Mouse (Mus musculus): ENCODE results near the gene Fam107b. TPM values are rescaled to one million over a fixed set of nuclear protein-coding genes. Genes with fewer than 3 reads are reported as not detected.

Gene Fam107b
- polyA plus RNA-seq, 1 experiment from 2014 or later: 38.7 TPM

- ATAC-seq (ENCODE audit: low FRiP score) (no peak), DNase-seq (ENCODE audit: low spot score) (no peak)
- no peaks in the 10 kb centered on the region for H3K36me3 ChIP-seq (replicated peaks; ENCODE audit: control insufficient read depth, insufficient read depth)
- no peaks in the 10 kb centered on the region for H3K27me3 ChIP-seq (ENCODE audit: control insufficient read depth, insufficient read depth, low read length)
- no peak overlapping the region for H3K4me3 ChIP-seq (replicated peaks; ENCODE audit: low read length)
- H3K27ac ChIP-seq: no peak overlapping the region
- H3K9me3 ChIP-seq (ENCODE audit: control insufficient read depth, low read length): no peaks in the 10 kb centered on the region
- H3K4me2 ChIP-seq (replicated peaks): no peak overlapping the region
- no peak overlapping the region for H3K9ac ChIP-seq
- H3K4me1 ChIP-seq (replicated peaks; ENCODE audit: control insufficient read depth, insufficient read depth, low read length): peaks cover 37% of the 10 kb centered on the region
- WGBS: 69% methylated on average over 12 of the region's 12 CpGs
These were observed 168.4 kb downstream of the Fam107b start for GRCm38 (mm10) chr2:3738734-3739133.

- 73% methylated on average over 7 of the region's 7 CpGs for WGBS
- no peaks in the 10 kb centered on the region for H3K9me3 ChIP-seq (ENCODE audit: control insufficient read depth, low read length)
- DNase-seq (ENCODE audit: low spot score) (peak; percentile 43), ATAC-seq (ENCODE audit: low FRiP score) (peak; percentile 46; the same call in 1 of the 2 replicates)
- H3K4me2 ChIP-seq (replicated peaks): no peak overlapping the region
- H3K27ac ChIP-seq: peak overlapping the region; percentile 53
- no peak overlapping the region for H3K4me3 ChIP-seq (replicated peaks; ENCODE audit: low read length)
- no peaks in the 10 kb centered on the region for H3K36me3 ChIP-seq (replicated peaks; ENCODE audit: control insufficient read depth, insufficient read depth)
- H3K27me3 ChIP-seq (ENCODE audit: control insufficient read depth, insufficient read depth, low read length): no peaks in the 10 kb centered on the region
- no peak overlapping the region for H3K9ac ChIP-seq
- peaks cover 37% of the 10 kb centered on the region for H3K4me1 ChIP-seq (replicated peaks; ENCODE audit: control insufficient read depth, insufficient read depth, low read length)
These were observed 169.2 kb downstream of the Fam107b start for GRCm38 (mm10) chr2:3739351-3739961.

DNA sequence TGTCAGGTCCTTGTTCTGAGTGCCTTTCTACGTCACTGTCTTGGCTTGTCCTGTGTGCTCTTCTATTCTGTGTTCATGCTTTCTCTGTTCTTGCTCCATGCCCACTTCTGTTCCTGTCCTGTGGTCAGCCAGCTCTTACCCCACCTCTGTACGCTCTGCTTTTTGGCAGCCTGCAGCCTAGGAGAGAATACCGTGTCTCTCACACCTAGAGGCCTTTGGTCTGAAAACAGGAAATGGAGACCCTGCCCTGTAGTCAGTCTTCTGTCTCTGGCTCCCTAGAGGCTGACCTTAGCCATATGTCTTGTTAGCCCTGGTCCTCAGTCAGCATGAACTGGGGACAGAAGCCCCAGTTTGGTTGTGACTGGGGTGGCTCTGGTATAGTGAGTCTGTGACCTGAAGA lies 170.0 kb downstream of the Fam107b start:
- WGBS: 83% methylated on average over 3 of the region's 3 CpGs
- no peaks in the 10 kb centered on the region for H3K36me3 ChIP-seq (replicated peaks; ENCODE audit: control insufficient read depth, insufficient read depth)
- H3K27me3 ChIP-seq (ENCODE audit: control insufficient read depth, insufficient read depth, low read length): no peaks in the 10 kb centered on the region
- no peaks in the 10 kb centered on the region for H3K9me3 ChIP-seq (ENCODE audit: control insufficient read depth, low read length)
- DNase-seq (ENCODE audit: low spot score) (no peak), ATAC-seq (ENCODE audit: low FRiP score) (no peak)
- H3K4me2 ChIP-seq (replicated peaks): no peak overlapping the region
- H3K4me1 ChIP-seq (replicated peaks; ENCODE audit: control insufficient read depth, insufficient read depth, low read length): peaks cover 37% of the 10 kb centered on the region
- H3K9ac ChIP-seq: no peak overlapping the region
- no peak overlapping the region for H3K4me3 ChIP-seq (replicated peaks; ENCODE audit: low read length)
- H3K27ac ChIP-seq: peak overlapping the region; percentile 45; the same call in 1 of the 2 replicates

DNA sequence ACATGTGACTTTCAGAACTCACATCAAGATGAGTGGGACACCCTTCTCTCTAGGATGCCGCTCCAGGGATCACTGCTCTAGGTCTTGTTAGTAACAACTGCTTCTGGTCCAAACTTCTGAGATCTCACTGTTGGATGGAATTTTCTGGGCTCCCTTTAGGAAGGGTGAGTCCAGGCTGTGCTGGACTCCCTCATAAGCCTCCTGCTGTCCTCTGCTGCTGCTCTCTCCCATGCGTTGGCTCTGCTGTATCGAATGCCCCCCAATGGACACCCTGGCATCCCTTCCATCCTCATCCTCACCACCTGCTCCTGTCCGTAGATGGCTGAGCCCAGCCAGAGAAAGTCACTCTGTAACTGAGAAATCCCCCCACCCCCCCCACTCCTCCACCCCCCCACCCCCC lies 170.4 kb downstream of the Fam107b start:
- H3K9ac ChIP-seq: no peak overlapping the region
- H3K9me3 ChIP-seq (ENCODE audit: control insufficient read depth, low read length): no peaks in the 10 kb centered on the region
- no peak overlapping the region for H3K27ac ChIP-seq
- no peak overlapping the region for H3K4me3 ChIP-seq (replicated peaks; ENCODE audit: low read length)
- DNase-seq (ENCODE audit: low spot score) (no peak), ATAC-seq (ENCODE audit: low FRiP score) (no peak)
- H3K4me2 ChIP-seq (replicated peaks): no peak overlapping the region
- no peaks in the 10 kb centered on the region for H3K36me3 ChIP-seq (replicated peaks; ENCODE audit: control insufficient read depth, insufficient read depth)
- 78% methylated on average over 4 of the region's 4 CpGs for WGBS
- peaks cover 37% of the 10 kb centered on the region for H3K4me1 ChIP-seq (replicated peaks; ENCODE audit: control insufficient read depth, insufficient read depth, low read length)
- no peaks in the 10 kb centered on the region for H3K27me3 ChIP-seq (ENCODE audit: control insufficient read depth, insufficient read depth, low read length)

- no peaks in the 10 kb centered on the region for H3K27me3 ChIP-seq (ENCODE audit: control insufficient read depth, insufficient read depth, low read length)
- 0 out of 2 replicates have a peak overlapping the region, but pooled peaks have one; percentile 6 for H3K4me2 ChIP-seq (replicated peaks)
- no peaks in the 10 kb centered on the region for H3K9me3 ChIP-seq (ENCODE audit: control insufficient read depth, low read length)
- H3K4me3 ChIP-seq (replicated peaks; ENCODE audit: low read length): no peak overlapping the region
- peaks cover 37% of the 10 kb centered on the region for H3K4me1 ChIP-seq (replicated peaks; ENCODE audit: control insufficient read depth, insufficient read depth, low read length)
- peak overlapping the region; percentile 73 for H3K27ac ChIP-seq
- no peak for DNase-seq (ENCODE audit: low spot score)
- WGBS: 55% methylated on average over 6 of the region's 6 CpGs
- H3K36me3 ChIP-seq (replicated peaks; ENCODE audit: control insufficient read depth, insufficient read depth): no peaks in the 10 kb centered on the region
- no peak overlapping the region for H3K9ac ChIP-seq
- ATAC-seq (ENCODE audit: low FRiP score): no peak
These were observed 172.2 kb downstream of the Fam107b start for GRCm38 (mm10) chr2:3742519-3742918.

- no peak for DNase-seq (ENCODE audit: low spot score)
- no peak for ATAC-seq (ENCODE audit: low FRiP score)
- Histone ChIP-seq H3K4me3 (replicated peaks; ENCODE audit: low read length) (no peak overlapping the region), H3K4me2 (replicated peaks) (no peak overlapping the region), H3K4me1 (replicated peaks; ENCODE audit: control insufficient read depth, insufficient read depth, low read length) (peaks cover 17% of the 10 kb centered on the region; the same call in 1 of the 2 replicates), H3K27me3 (ENCODE audit: control insufficient read depth, insufficient read depth, low read length) (no peaks in the 10 kb centered on the region), H3K9me3 (ENCODE audit: control insufficient read depth, low read length) (no peaks in the 10 kb centered on the region), H3K9ac (no peak overlapping the region), H3K36me3 (replicated peaks; ENCODE audit: control insufficient read depth, insufficient read depth) (no peaks in the 10 kb centered on the region), H3K27ac (no peak overlapping the region)
- WGBS: 88% methylated on average over 3 of the region's 3 CpGs
These were observed 174.8 kb downstream of the Fam107b start for GRCm38 (mm10) chr2:3745041-3745440.

GRCm38 (mm10) chr2:3745910-3746606 lies 175.8 kb downstream of the Fam107b start:
- Histone ChIP-seq H3K4me3 (replicated peaks; ENCODE audit: low read length) (no peak overlapping the region), H3K4me2 (replicated peaks) (no peak overlapping the region), H3K9me3 (ENCODE audit: control insufficient read depth, low read length) (no peaks in the 10 kb centered on the region), H3K27ac (no peak overlapping the region), H3K27me3 (ENCODE audit: control insufficient read depth, insufficient read depth, low read length) (no peaks in the 10 kb centered on the region), H3K9ac (no peak overlapping the region), H3K36me3 (replicated peaks; ENCODE audit: control insufficient read depth, insufficient read depth) (no peaks in the 10 kb centered on the region), H3K4me1 (replicated peaks; ENCODE audit: control insufficient read depth, insufficient read depth, low read length) (peaks cover 9% of the 10 kb centered on the region; the same call in 1 of the 2 replicates)
- DNase-seq (ENCODE audit: low spot score) (no peak), ATAC-seq (ENCODE audit: low FRiP score) (no peak)
- WGBS: 87% methylated on average over 13 of the region's 13 CpGs

- Histone ChIP-seq H3K9ac (no peak overlapping the region), H3K27me3 (ENCODE audit: control insufficient read depth, insufficient read depth, low read length) (no peaks in the 10 kb centered on the region), H3K9me3 (ENCODE audit: control insufficient read depth, low read length) (no peaks in the 10 kb centered on the region), H3K27ac (no peak overlapping the region), H3K36me3 (replicated peaks; ENCODE audit: control insufficient read depth, insufficient read depth) (no peaks in the 10 kb centered on the region), H3K4me2 (replicated peaks) (no peak overlapping the region), H3K4me3 (replicated peaks; ENCODE audit: low read length) (no peak overlapping the region), H3K4me1 (replicated peaks; ENCODE audit: control insufficient read depth, insufficient read depth, low read length) (peaks cover 7% of the 10 kb centered on the region; the same call in 1 of the 2 replicates)
- no peak for DNase-seq (ENCODE audit: low spot score)
- WGBS: 81% methylated on average over 12 of the region's 12 CpGs
- ATAC-seq (ENCODE audit: low FRiP score): no peak
These were observed 178.6 kb downstream of the Fam107b start for GRCm38 (mm10) chr2:3748714-3749503.

DNA sequence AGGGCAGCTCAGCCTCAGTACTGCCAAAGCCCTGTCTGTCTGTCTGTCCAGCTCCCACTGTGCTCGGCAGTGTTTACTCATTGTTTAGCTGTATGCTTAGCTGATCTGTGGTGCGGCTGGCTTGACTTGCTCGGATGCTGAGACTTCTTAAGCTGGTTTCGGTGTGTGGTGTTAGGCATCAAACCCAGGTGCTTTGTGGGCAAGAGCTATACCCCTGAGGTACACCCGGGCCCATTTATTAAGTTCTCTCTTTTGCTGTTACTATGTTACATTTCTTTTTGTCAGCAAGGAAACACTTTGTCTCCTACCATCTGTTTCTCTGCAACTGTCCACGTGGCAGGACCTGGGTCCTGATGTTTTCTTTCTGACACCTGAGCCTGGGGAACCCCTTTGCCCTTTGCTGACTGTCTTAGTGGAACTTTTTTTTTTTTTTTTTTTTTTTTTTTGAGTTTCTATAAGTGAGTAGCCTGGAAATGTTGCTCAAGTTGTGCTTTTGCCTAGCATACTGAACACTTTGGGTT lies 179.3 kb downstream of the Fam107b start:
- no peak for ATAC-seq (ENCODE audit: low FRiP score)
- H3K9ac ChIP-seq: no peak overlapping the region
- H3K27me3 ChIP-seq (ENCODE audit: control insufficient read depth, insufficient read depth, low read length): no peaks in the 10 kb centered on the region
- 83% methylated on average over 6 of the region's 6 CpGs for WGBS
- no peak for DNase-seq (ENCODE audit: low spot score)
- H3K27ac ChIP-seq: no peak overlapping the region
- H3K4me3 ChIP-seq (replicated peaks; ENCODE audit: low read length): no peak overlapping the region
- no peaks in the 10 kb centered on the region for H3K36me3 ChIP-seq (replicated peaks; ENCODE audit: control insufficient read depth, insufficient read depth)
- peaks cover 13% of the 10 kb centered on the region; the same call in 1 of the 2 replicates for H3K4me1 ChIP-seq (replicated peaks; ENCODE audit: control insufficient read depth, insufficient read depth, low read length)
- H3K9me3 ChIP-seq (ENCODE audit: control insufficient read depth, low read length): no peaks in the 10 kb centered on the region
- no peak overlapping the region for H3K4me2 ChIP-seq (replicated peaks)

Data from hindbrain, embryonic 14.5 days (tissue).